Mouse (Mus musculus) heart, postnatal 36 days (tissue): ENCODE measurements around the gene Trim44. TPM values are rescaled to one million over a fixed set of nuclear protein-coding genes. Genes with fewer than 3 reads are reported as not detected.

Source experiments
- DNase-seq, 2 experiments: peaks; one replicate each; pipeline ENCODE4 v3.0.0; 2021 to 2022
- intact Hi-C: fragments of 180-260 bp; cut with DNase I; formaldehyde crosslinking; loops from one replicate; pipeline ENCODE4 v1.15.1; 2025
- total RNA-seq, 2 experiments: library from RNA; stranded (reverse); gene quantifications; 2 replicates each; pipeline ENCODE4 v1.2.3; 2021

Trim44 gene
- total RNA-seq, 2 experiments from 2014 or later, result 26.4 to 30.0 TPM

- intact Hi-C loops, result no loop called here
- no peak for DNase-seq
These were observed 34.9 kb downstream of the Trim44 start for GRCm38 (mm10) chr2:102372690-102373089.

- intact Hi-C loops, result no loop called here
These were observed 36.3 kb downstream of the Trim44 start for GRCm38 (mm10) chr2:102371332-102371731.

GRCm38 (mm10) chr2:102365983-102366545 lies 41.6 kb downstream of the Trim44 start:
- no peak for DNase-seq
- intact Hi-C loops, result no loop called here

More at GRCm38 (mm10) chr2:102371332-102371731, 36.3 kb downstream of the Trim44 start:
- no peak for DNase-seq

- no peak for DNase-seq
- intact Hi-C loops, result no loop called here
These were observed 42.9 kb downstream of the Trim44 start for GRCm38 (mm10) chr2:102364565-102365200.

GRCm38 (mm10) chr2:102362896-102363530 lies 44.6 kb downstream of the Trim44 start:
- intact Hi-C loops, result no loop called here
- DNase-seq, result no peak

- DNase-seq, result no peak
- intact Hi-C loops, result no loop called here
These were observed 45.4 kb downstream of the Trim44 start for GRCm38 (mm10) chr2:102362266-102362665.

- intact Hi-C loops, result no loop called here
- DNase-seq, result no peak
These were observed 50.5 kb downstream of the Trim44 start for GRCm38 (mm10) chr2:102356879-102357695.

GRCm38 (mm10) chr2:102354076-102354475 lies 53.6 kb downstream of the Trim44 start:
- no peak for DNase-seq
- intact Hi-C loops, result no loop called here

GRCm38 (mm10) chr2:102341429-102341828 lies 66.2 kb downstream of the Trim44 start:
- DNase-seq, result no peak
- intact Hi-C loops, result no loop called here

- no peak for DNase-seq
- intact Hi-C loops, result no loop called here
These were observed 70.8 kb downstream of the Trim44 start for GRCm38 (mm10) chr2:102336816-102337215.

GRCm38 (mm10) chr2:102331932-102332331 lies 75.7 kb downstream of the Trim44 start:
- DNase-seq, result no peak

GRCm38 (mm10) chr2:102331092-102331491 lies 76.5 kb downstream of the Trim44 start:
- DNase-seq, result no peak
- intact Hi-C loops, result no loop called here

More at GRCm38 (mm10) chr2:102331932-102332331, 75.7 kb downstream of the Trim44 start:
- intact Hi-C loops, result no loop called here

GRCm38 (mm10) chr2:102325921-102326320 lies 81.7 kb downstream of the Trim44 start:
- no peak for DNase-seq
- intact Hi-C loops, result no loop called here

GRCm38 (mm10) chr2:102324336-102324735 lies 83.3 kb downstream of the Trim44 start:
- intact Hi-C loops, result no loop called here
- DNase-seq, result no peak

GRCm38 (mm10) chr2:102316540-102316939 lies 91.1 kb downstream of the Trim44 start:
- intact Hi-C loops, result no loop called here
- DNase-seq, result no peak

GRCm38 (mm10) chr2:102315153-102315552 lies 92.5 kb downstream of the Trim44 start:
- intact Hi-C loops, result no loop called here
- no peak for DNase-seq

GRCm38 (mm10) chr2:102314610-102315009 lies 93.0 kb downstream of the Trim44 start:
- intact Hi-C loops, result no loop called here
- no peak for DNase-seq

GRCm38 (mm10) chr2:102314068-102314467 lies 93.6 kb downstream of the Trim44 start:
- intact Hi-C loops, result no loop called here
- no peak for DNase-seq

GRCm38 (mm10) chr2:102312903-102313302 lies 94.7 kb downstream of the Trim44 start:
- no peak for DNase-seq
- intact Hi-C loops, result no loop called here

- no peak for DNase-seq
- intact Hi-C loops, result no loop called here
These were observed 104.4 kb downstream of the Trim44 start for GRCm38 (mm10) chr2:102303274-102303673.

GRCm38 (mm10) chr2:102302532-102302931 lies 105.1 kb downstream of the Trim44 start:
- intact Hi-C loops, result no loop called here
- no peak for DNase-seq
